Mouse (Mus musculus): ENCODE measurements around the gene Camk1d. TPM values are rescaled to one million over a fixed set of nuclear protein-coding genes. Genes with fewer than 3 reads are reported as not detected.

The Camk1d gene
- polyA plus RNA-seq, 1 experiment from 2014 or later, result 1.4 TPM

DNA sequence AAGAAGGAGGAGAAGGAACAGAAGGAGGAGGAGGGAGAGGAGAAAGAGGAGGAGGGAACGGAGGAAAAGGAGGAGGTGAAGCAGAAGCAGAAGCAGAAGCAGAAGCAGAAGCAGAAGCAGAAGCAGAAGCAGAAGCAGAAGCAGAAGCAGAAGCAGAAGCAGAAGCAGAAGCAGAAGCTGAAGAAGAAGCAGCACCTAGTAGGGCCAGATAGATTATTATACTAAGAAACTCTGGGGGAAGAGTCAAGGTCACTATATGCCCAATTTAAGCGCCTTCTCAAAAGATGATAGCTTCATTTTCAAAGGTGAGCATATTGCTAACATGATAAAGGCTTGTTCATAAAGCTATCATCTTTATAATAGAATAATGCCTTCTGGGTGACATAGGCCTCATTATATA lies 11.9 kb downstream of the Camk1d start:
- no peak overlapping the region for H3K4me3 ChIP-seq
- WGBS, result 87% methylated on average over 2 of the region's 2 CpGs
- no peak overlapping the region for H3K27ac ChIP-seq (replicated peaks)
- no peaks in the 10 kb centered on the region for H3K36me3 ChIP-seq
- DNase-seq (ENCODE audit: low spot score), result no peak
- H3K9me3 ChIP-seq (replicated peaks), result no peaks in the 10 kb centered on the region
- H3K27me3 ChIP-seq (ENCODE audit: low read depth, poor library complexity, severe bottlenecking), result no peaks in the 10 kb centered on the region
- H3K4me1 ChIP-seq, result no peaks in the 10 kb centered on the region

DNA sequence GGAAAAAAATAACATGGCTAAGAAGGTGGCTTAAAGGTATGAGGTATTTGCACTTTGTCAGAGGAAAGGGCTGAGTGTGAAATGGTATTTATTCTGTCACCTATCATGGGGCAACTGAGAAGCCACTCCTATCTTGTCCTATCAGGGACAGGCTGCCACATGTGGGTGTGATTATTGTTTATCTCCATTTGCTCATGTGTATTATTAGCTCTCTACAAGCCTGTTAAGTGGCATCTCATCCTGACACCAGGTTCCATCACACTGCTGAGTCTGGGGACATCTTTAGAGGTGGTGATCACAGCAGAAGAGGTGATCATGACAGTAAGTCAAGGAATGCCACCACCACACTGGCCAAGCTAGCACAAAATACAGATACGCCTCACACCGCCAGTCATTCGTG lies 13.4 kb downstream of the Camk1d start:
- Histone ChIP-seq H3K4me3 (no peak overlapping the region), H3K27me3 (ENCODE audit: low read depth, poor library complexity, severe bottlenecking) (no peaks in the 10 kb centered on the region), H3K27ac (replicated peaks) (no peak overlapping the region), H3K36me3 (no peaks in the 10 kb centered on the region), H3K9me3 (replicated peaks) (no peaks in the 10 kb centered on the region), H3K4me1 (no peaks in the 10 kb centered on the region)
- WGBS, result 97% methylated on average over 3 of the region's 3 CpGs
- no peak for DNase-seq (ENCODE audit: low spot score)

DNA sequence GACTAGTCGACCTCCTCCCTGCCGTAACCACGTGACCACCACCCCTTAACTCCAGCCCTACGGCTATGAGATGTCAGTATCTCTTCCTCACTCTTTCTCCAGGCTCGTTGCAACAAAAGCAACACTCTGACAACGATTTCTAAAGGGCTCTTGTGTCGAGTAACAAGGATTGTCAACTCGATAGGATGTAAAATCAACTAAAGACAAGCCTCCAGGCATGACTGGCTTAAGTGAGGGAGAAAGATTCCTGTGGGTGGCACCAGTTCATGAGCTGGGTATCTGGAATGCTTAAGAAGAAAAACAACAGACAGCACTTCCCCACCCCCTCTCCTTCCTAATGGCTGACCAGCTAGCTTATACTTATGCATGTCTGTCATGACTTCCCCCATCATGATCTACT lies 15.9 kb downstream of the Camk1d start:
- Histone ChIP-seq H3K27ac (replicated peaks) (no peak overlapping the region), H3K4me3 (no peak overlapping the region), H3K36me3 (no peaks in the 10 kb centered on the region), H3K4me1 (no peaks in the 10 kb centered on the region), H3K27me3 (ENCODE audit: low read depth, poor library complexity, severe bottlenecking) (no peaks in the 10 kb centered on the region), H3K9me3 (replicated peaks) (no peaks in the 10 kb centered on the region)
- DNase-seq (ENCODE audit: low spot score), result no peak
- WGBS, result 69% methylated on average over 8 of the region's 8 CpGs

DNA sequence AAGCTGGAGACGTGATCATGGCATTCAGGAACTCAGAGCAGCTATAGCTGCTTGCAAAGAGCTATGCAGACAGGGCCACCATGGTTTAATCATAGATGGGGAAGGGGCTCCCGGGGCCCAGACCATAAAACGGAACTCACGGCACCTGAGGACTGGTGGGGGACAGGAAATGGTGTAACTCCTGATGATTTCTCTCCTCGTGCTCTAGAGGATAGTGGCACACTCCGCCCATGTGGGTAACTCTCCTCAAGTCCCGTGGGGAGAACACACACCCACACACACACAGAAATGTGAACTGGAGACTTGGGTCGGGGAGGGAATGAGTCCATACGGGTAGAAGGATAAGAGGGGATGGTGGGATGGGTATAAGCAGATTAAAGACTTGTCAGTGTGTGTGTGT lies 20.2 kb downstream of the Camk1d start:
- Histone ChIP-seq H3K4me3 (no peak overlapping the region), H3K4me1 (no peaks in the 10 kb centered on the region), H3K27me3 (ENCODE audit: low read depth, poor library complexity, severe bottlenecking) (no peaks in the 10 kb centered on the region), H3K9me3 (replicated peaks) (peaks cover 5% of the 10 kb centered on the region), H3K27ac (replicated peaks) (no peak overlapping the region), H3K36me3 (no peaks in the 10 kb centered on the region)
- DNase-seq (ENCODE audit: low spot score), result no peak
- WGBS, result 87% methylated on average over 9 of the region's 9 CpGs

DNA sequence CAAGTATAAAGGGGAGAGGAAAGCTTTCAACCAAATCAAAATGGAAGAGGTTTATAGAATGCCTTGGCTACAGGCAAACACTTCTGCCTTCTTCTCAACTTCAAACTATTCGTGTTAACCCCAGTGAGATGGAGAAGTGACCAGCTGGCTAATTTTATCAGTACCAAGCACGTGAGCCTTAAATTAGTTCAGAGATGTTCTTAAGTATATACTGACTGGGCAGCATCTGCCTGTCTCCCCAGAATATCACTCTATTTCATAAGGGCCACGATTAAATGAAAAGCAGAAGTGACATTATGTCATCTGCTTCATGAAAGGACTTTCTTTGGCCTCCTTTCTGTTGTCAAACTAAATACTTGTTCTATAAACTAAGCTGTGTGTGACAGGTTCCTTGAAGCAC lies 22.6 kb downstream of the Camk1d start:
- WGBS, result 85% methylated on average over 3 of the region's 3 CpGs
- Histone ChIP-seq H3K36me3 (no peaks in the 10 kb centered on the region), H3K4me3 (no peak overlapping the region), H3K4me1 (no peaks in the 10 kb centered on the region), H3K27ac (replicated peaks) (no peak overlapping the region), H3K9me3 (replicated peaks) (peaks cover 5% of the 10 kb centered on the region), H3K27me3 (ENCODE audit: low read depth, poor library complexity, severe bottlenecking) (no peaks in the 10 kb centered on the region)
- no peak for DNase-seq (ENCODE audit: low spot score)

DNA sequence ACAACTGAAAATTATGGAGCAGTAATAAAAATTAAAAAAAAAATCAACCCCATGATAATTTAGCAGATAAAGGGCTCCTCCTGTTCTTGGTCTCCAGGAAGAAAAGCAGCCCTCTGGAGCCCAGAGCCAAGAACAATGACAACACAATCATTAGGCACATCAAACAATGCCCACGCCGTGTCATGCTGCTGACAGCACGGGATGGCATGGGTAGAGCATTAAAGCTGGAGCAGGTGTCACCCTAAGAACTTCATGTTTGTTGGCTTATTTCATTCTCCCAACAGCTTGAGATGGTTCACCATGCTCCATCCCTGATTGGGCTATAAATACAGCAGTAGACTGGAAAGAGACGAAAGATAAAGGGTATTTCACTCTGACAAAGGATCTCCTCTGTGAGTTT lies 30.9 kb downstream of the Camk1d start:
- Histone ChIP-seq H3K27ac (replicated peaks) (no peak overlapping the region), H3K9me3 (replicated peaks) (no peaks in the 10 kb centered on the region), H3K36me3 (no peaks in the 10 kb centered on the region), H3K4me3 (no peak overlapping the region), H3K4me1 (no peaks in the 10 kb centered on the region), H3K27me3 (ENCODE audit: low read depth, poor library complexity, severe bottlenecking) (no peaks in the 10 kb centered on the region)
- no peak for DNase-seq (ENCODE audit: low spot score)
- 93% methylated on average over 4 of the region's 4 CpGs for WGBS

DNA sequence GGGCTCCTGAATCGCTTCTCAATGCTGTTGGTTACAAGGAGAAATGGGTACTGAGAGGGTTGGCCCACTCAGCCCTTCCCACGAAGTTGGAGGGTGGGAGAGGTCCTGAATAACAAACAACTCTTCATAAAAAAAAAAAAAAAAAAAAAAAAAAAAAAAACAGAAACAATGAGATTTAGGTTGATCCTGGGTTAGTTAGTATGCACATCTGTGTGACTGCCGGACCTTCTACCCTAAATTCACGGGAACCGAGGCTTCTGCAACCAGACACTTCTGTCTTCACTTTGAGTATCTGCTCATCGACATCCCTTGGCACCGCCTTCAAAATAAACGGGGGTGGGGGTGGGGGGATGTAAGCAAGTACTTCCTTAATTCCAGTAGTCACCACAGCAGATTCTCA lies 32.4 kb downstream of the Camk1d start:
- no peak for DNase-seq (ENCODE audit: low spot score)
- H3K9me3 ChIP-seq (replicated peaks), result no peaks in the 10 kb centered on the region
- H3K4me1 ChIP-seq, result no peaks in the 10 kb centered on the region
- no peak overlapping the region for H3K4me3 ChIP-seq
- H3K36me3 ChIP-seq, result no peaks in the 10 kb centered on the region
- no peak overlapping the region for H3K27ac ChIP-seq (replicated peaks)
- WGBS, result 86% methylated on average over 8 of the region's 8 CpGs
- no peaks in the 10 kb centered on the region for H3K27me3 ChIP-seq (ENCODE audit: low read depth, poor library complexity, severe bottlenecking)

DNA sequence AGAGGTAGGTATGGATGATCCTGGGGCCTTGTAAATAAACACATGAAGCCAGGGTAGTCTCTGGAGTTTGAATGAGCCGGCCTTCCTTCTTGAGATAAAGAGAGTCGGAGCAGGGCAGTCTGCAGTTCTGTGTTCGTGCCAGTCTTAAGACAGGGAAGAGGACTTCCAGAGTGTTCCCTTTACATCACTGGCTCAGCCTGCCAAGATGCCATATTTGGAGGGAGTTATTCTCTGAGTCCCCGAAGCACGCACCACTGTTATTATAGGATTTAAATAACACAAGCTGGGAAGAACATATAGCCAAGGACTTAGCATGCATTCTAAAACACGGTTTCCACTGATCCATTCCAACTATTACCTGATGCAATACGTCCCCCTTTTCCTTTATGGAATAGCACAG lies 33.0 kb downstream of the Camk1d start:
- H3K4me1 ChIP-seq, result no peaks in the 10 kb centered on the region
- DNase-seq (ENCODE audit: low spot score), result no peak
- H3K27me3 ChIP-seq (ENCODE audit: low read depth, poor library complexity, severe bottlenecking), result no peaks in the 10 kb centered on the region
- H3K9me3 ChIP-seq (replicated peaks), result no peaks in the 10 kb centered on the region
- no peaks in the 10 kb centered on the region for H3K36me3 ChIP-seq
- H3K27ac ChIP-seq (replicated peaks), result no peak overlapping the region
- WGBS, result 91% methylated on average over 7 of the region's 7 CpGs
- no peak overlapping the region for H3K4me3 ChIP-seq

DNA sequence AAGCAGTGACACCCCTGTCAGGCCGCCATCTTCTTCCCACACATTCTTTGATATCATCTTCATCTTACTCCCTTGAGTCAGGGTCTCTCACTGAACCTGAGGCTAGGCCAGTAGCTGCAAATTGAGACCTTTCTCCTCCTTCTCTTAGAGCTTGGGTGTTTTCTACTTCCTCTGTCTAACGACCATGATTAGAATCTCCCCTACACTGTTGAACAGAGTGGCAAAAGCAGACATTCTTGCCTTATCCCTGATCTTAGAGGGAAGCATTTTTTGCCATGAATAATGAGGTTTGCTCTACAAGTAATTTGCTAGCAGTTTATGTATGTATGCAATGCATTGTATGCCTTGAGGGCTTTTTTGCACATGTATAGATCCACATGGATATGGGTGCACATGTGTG lies 35.3 kb downstream of the Camk1d start:
- no peaks in the 10 kb centered on the region for H3K9me3 ChIP-seq (replicated peaks)
- WGBS, result 86% methylated on average over 2 of the region's 2 CpGs

DNA sequence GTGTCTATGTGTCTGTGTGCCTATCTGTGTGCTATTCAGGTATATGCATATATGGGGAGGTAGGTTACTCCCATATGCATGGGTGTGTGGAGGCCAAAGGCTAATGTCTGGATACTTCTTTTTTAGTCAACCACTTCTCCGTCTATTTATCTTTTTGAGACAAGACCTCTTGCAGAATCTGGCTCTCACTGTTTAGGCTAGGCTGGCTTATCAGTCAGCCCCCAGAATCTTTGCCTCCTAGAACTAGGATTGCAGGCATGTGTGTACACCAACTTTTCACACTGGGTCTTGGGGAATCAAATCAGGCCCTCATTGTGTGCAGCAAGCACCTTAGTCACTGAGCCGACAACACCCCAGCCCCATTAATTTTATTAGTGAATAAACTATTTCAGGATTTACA lies 36.8 kb downstream of the Camk1d start:
- Histone ChIP-seq H3K36me3 (no peaks in the 10 kb centered on the region), H3K4me1 (no peaks in the 10 kb centered on the region), H3K27me3 (ENCODE audit: low read depth, poor library complexity, severe bottlenecking) (no peaks in the 10 kb centered on the region), H3K27ac (replicated peaks) (no peak overlapping the region), H3K4me3 (no peak overlapping the region), H3K9me3 (replicated peaks) (no peaks in the 10 kb centered on the region)
- WGBS, result 84% methylated on average over 2 of the region's 2 CpGs
- DNase-seq (ENCODE audit: low spot score), result no peak

More for the DNA sequence above, 35.3 kb downstream of the Camk1d start:
- Histone ChIP-seq H3K27ac (replicated peaks) (no peak overlapping the region), H3K36me3 (no peaks in the 10 kb centered on the region), H3K4me1 (no peaks in the 10 kb centered on the region), H3K4me3 (no peak overlapping the region), H3K27me3 (ENCODE audit: low read depth, poor library complexity, severe bottlenecking) (no peaks in the 10 kb centered on the region)
- no peak for DNase-seq (ENCODE audit: low spot score)

DNA sequence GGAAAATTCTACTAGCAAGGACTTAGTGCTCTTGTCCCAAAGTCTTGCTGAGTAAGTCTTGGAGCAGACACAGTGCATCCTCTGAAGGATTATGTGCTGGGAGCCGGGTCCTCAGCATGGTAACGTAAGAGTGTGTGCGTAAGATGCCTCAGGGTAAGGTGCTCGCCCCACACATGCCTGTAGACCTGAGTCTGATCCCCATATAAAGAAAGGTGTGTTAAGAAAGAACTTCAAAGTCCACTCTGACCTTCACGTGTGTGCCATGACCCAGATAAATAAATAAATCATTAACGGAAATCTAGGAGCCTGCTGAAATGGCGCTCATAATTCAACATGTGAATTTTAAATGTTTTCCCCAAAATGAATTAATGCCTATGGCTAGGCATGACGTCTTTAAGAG lies 37.5 kb downstream of the Camk1d start:
- WGBS, result 80% methylated on average over 8 of the region's 8 CpGs
- DNase-seq (ENCODE audit: low spot score), result no peak
- H3K27me3 ChIP-seq (ENCODE audit: low read depth, poor library complexity, severe bottlenecking), result no peaks in the 10 kb centered on the region

DNA sequence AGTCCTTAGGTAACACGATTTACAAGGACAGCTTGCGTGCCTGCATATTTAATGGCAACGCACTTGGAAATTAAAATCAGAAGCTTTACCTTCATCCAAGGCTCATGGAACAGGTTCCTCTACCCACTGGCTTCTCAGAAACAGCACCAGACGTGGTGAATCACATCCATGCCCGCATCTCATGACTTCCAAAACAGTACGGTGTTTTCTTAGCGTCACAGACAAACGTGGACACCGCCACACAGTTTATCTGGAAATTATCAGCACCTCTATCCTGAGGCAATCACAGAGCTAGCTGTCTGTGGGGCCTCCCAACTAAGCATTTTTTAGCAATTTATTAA lies 38.2 kb downstream of the Camk1d start:
- H3K4me3 ChIP-seq, result no peak overlapping the region
- H3K27ac ChIP-seq (replicated peaks), result no peak overlapping the region
- H3K36me3 ChIP-seq, result no peaks in the 10 kb centered on the region
- H3K4me1 ChIP-seq, result no peaks in the 10 kb centered on the region
- H3K9me3 ChIP-seq (replicated peaks), result no peaks in the 10 kb centered on the region
- H3K27me3 ChIP-seq (ENCODE audit: low read depth, poor library complexity, severe bottlenecking), result no peaks in the 10 kb centered on the region
- 61% methylated on average over 9 of the region's 9 CpGs for WGBS
- no peak for DNase-seq (ENCODE audit: low spot score)

More for the DNA sequence above, 37.5 kb downstream of the Camk1d start:
- no peaks in the 10 kb centered on the region for H3K4me1 ChIP-seq
- H3K27ac ChIP-seq (replicated peaks), result no peak overlapping the region
- no peaks in the 10 kb centered on the region for H3K9me3 ChIP-seq (replicated peaks)
- no peaks in the 10 kb centered on the region for H3K36me3 ChIP-seq
- no peak overlapping the region for H3K4me3 ChIP-seq

DNA sequence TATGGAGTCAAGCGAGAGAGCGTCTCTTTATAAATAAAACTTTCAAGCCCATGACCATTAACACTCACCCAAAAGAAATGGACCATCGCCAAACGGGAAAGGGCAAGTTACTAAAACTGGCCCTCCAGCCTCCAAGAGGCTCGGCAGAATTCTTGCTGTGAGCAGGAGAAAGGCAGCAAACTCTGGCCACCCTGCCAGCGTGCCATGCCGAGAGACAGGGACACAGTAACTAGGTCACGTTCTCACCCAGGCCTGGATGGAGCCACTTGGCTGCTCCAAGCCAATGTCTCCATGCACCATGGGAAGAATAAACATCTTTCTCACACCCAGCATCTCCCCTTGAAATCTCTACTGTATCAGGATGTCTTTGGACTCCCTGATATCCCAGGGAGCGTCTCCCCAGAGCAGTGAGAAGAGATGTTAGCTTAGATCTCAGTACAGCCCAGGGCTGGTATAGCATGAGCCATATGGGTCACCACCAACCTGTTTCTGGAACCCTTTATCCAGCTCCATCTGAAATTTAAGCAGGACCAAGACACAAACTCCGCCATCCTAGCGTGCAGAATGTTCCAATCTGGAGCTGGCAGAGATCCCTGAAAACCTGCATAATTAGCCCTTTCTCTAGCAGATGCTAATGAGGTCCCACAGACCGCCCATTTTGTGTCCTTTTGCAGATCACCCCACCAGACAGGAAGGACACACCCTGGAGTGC lies 38.7 kb downstream of the Camk1d start:
- no peaks in the 10 kb centered on the region for H3K36me3 ChIP-seq
- no peaks in the 10 kb centered on the region for H3K4me1 ChIP-seq
- no peak overlapping the region for H3K27ac ChIP-seq (replicated peaks)
- DNase-seq (ENCODE audit: low spot score), result no peak
- H3K27me3 ChIP-seq (ENCODE audit: low read depth, poor library complexity, severe bottlenecking), result no peaks in the 10 kb centered on the region
- H3K4me3 ChIP-seq, result no peak overlapping the region
- H3K9me3 ChIP-seq (replicated peaks), result no peaks in the 10 kb centered on the region
- WGBS, result 84% methylated on average over 12 of the region's 12 CpGs

DNA sequence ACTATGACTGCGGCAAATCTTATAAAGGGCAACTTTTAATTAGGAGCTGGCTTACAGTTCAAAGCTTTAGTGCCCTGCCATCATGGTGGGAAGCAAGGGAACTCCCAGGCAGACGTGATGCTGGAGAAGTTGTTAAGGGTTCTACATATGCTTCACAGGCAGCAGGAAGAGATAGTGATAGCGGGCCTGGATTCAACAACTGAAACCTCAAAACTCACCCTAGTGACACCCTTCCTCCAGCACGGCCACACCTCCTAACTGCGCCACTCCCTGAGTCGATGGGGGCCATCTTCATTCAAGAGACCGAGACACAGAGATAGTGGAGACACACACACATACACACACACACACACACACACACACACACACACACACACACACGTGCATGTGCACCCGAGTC lies 39.8 kb downstream of the Camk1d start:
- Histone ChIP-seq H3K36me3 (no peaks in the 10 kb centered on the region), H3K27ac (replicated peaks) (no peak overlapping the region), H3K4me1 (no peaks in the 10 kb centered on the region), H3K9me3 (replicated peaks) (no peaks in the 10 kb centered on the region), H3K27me3 (ENCODE audit: low read depth, poor library complexity, severe bottlenecking) (no peaks in the 10 kb centered on the region), H3K4me3 (no peak overlapping the region)
- 93% methylated on average over 9 of the region's 9 CpGs for WGBS
- no peak for DNase-seq (ENCODE audit: low spot score)

All from midbrain, embryonic 10.5 days (tissue).